Mouse (Mus musculus): ENCODE measurements around the gene Rnase12.
A peak's percentile ranks its signal among the peaks of the same experiment; 100 is the strongest.

Rnase12 gene

GRCm38 (mm10) chr14:51085086-51085485, 27.6 kb upstream of the Rnase12 start:
- no peak for DNase-seq (ENCODE audit: low spot score in 2 of 2)

- peak in 1 of 2 experiments; percentile 28 for DNase-seq (ENCODE audit: low spot score in 2 of 2)
These were observed 26.3 kb upstream of the Rnase12 start for GRCm38 (mm10) chr14:51083805-51084204.

- DNase-seq (ENCODE audit: low spot score in 2 of 2), result peak; percentile 75 to 77
These were observed 25.4 kb upstream of the Rnase12 start for GRCm38 (mm10) chr14:51082599-51083581.

GRCm38 (mm10) chr14:51081035-51081434, 23.6 kb upstream of the Rnase12 start:
- no peak for DNase-seq (ENCODE audit: low spot score in 2 of 2)

GRCm38 (mm10) chr14:51079180-51079579, 21.7 kb upstream of the Rnase12 start:
- DNase-seq (ENCODE audit: low spot score in 2 of 2), result no peak

GRCm38 (mm10) chr14:51074335-51074734, 16.9 kb upstream of the Rnase12 start, which contains the start of gene Olfr750:
Gene Olfr750, minus strand, starts transcription at chr14:51074435.
- DNase-seq (ENCODE audit: low spot score in 2 of 2), result no peak

- DNase-seq (ENCODE audit: low spot score in 2 of 2), result peak; percentile 49 to 69
These were observed 12.2 kb upstream of the Rnase12 start for GRCm38 (mm10) chr14:51069617-51070016.

GRCm38 (mm10) chr14:51068956-51069355, 11.5 kb upstream of the Rnase12 start:
- no peak for DNase-seq (ENCODE audit: low spot score in 2 of 2)

- no peak for DNase-seq (ENCODE audit: low spot score in 2 of 2)
These were observed 3.3 kb upstream of the Rnase12 start for GRCm38 (mm10) chr14:51060761-51061160.

GRCm38 (mm10) chr14:51054243-51055237, 2.9 kb downstream of the Rnase12 start:
- DNase-seq (ENCODE audit: low spot score in 2 of 2), result no peak

GRCm38 (mm10) chr14:51053176-51053575, 4.3 kb downstream of the Rnase12 start:
- no peak for DNase-seq (ENCODE audit: low spot score in 2 of 2)

GRCm38 (mm10) chr14:51051941-51052340, 5.5 kb downstream of the Rnase12 start:
- DNase-seq (ENCODE audit: low spot score in 2 of 2), result no peak

- DNase-seq (ENCODE audit: low spot score in 2 of 2), result no peak
These were observed 7.4 kb downstream of the Rnase12 start, which contains the start of gene Rnase11 for GRCm38 (mm10) chr14:51050063-51050462. Gene Rnase11, minus strand, starts transcription at chr14:51050163.

- no peak for DNase-seq (ENCODE audit: low spot score in 2 of 2)
These were observed 9.6 kb downstream of the Rnase12 start for GRCm38 (mm10) chr14:51047846-51048245.

- DNase-seq (ENCODE audit: low spot score in 2 of 2), result no peak
These were observed 15.7 kb downstream of the Rnase12 start, which contains the start of gene Rnase9 for GRCm38 (mm10) chr14:51041769-51042168. Gene Rnase9, minus strand, starts transcription at chr14:51041869.

- DNase-seq (ENCODE audit: low spot score in 2 of 2), result no peak
These were observed 21.2 kb downstream of the Rnase12 start for GRCm38 (mm10) chr14:51036214-51036613.

GRCm38 (mm10) chr14:51035206-51035605, 22.3 kb downstream of the Rnase12 start:
- DNase-seq (ENCODE audit: low spot score in 2 of 2), result no peak

GRCm38 (mm10) chr14:51027387-51028155, 29.9 kb downstream of the Rnase12 start:
- no peak for DNase-seq (ENCODE audit: low spot score in 2 of 2)

- DNase-seq (ENCODE audit: low spot score in 2 of 2), result peak; percentile 67 to 77
These were observed 30.9 kb downstream of the Rnase12 start for GRCm38 (mm10) chr14:51026391-51027133.

GRCm38 (mm10) chr14:51024820-51025219, 32.6 kb downstream of the Rnase12 start:
- DNase-seq (ENCODE audit: low spot score in 2 of 2), result no peak
